Mouse (Mus musculus): ENCODE measurements around the gene 1110004F10Rik. TPM values are rescaled to one million over a fixed set of nuclear protein-coding genes. Genes with fewer than 3 reads are reported as not detected.

The 1110004F10Rik gene
- polyA plus RNA-seq, 1 experiment from 2014 or later, result 434 TPM

- H3K27ac ChIP-seq (ENCODE audit: low read depth, low read length), result no peak overlapping the region
- H3K4me3 ChIP-seq (ENCODE audit: low read depth, low read length), result no peak overlapping the region
- no peaks in the 10 kb centered on the region for H3K27me3 ChIP-seq (replicated peaks; ENCODE audit: control insufficient read depth, insufficient read depth, low read length)
- DNase-seq (ENCODE audit: low spot score) (no peak), ATAC-seq (no peak)
- no peaks in the 10 kb centered on the region for H3K36me3 ChIP-seq (ENCODE audit: control insufficient read depth, insufficient read depth, low read length)
- 89% methylated on average over 1 of the region's 1 CpGs for WGBS
- H3K4me1 ChIP-seq (ENCODE audit: control insufficient read depth, insufficient read depth, low read length), result peaks cover 8% of the 10 kb centered on the region; the same call in 1 of the 2 replicates
- H3K9me3 ChIP-seq (replicated peaks; ENCODE audit: control insufficient read depth, low read length), result no peaks in the 10 kb centered on the region
- no peak overlapping the region for H3K4me2 ChIP-seq (ENCODE audit: low read length)
- H3K9ac ChIP-seq (ENCODE audit: low read length), result no peak overlapping the region
Measured at GRCm38 (mm10) chr7:116119306-116119857, 80.2 kb downstream of the 1110004F10Rik start.

DNA sequence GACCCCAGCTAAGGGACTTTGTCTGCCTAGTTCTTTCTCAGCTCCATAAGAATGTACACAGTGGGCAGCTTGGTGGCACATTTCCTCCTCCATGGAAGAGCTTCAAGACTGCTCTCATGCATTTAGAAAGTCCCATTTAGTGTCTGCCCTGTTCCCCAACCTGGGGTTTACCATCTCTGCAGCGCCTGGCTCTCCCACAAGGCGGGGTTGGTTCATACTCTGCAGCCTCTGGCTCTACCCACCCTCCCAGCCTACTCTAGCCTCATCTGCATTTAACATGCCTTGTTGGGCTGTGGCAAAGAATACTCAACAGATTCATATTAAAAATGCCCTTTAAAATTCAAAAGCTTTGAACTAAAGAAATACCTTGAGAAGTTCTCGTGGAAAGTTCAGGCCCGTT is 81.5 kb downstream of the 1110004F10Rik start:
- ATAC-seq (no peak), DNase-seq (ENCODE audit: low spot score) (peak; percentile 10)
- 0 out of 2 replicates have a peak, but pooled peaks cover 2% of the 10 kb centered on the region for H3K36me3 ChIP-seq (ENCODE audit: control insufficient read depth, insufficient read depth, low read length)
- H3K27me3 ChIP-seq (replicated peaks; ENCODE audit: control insufficient read depth, insufficient read depth, low read length), result no peaks in the 10 kb centered on the region
- H3K4me2 ChIP-seq (ENCODE audit: low read length), result no peak overlapping the region
- WGBS, result 48% methylated on average over 4 of the region's 4 CpGs
- no peak overlapping the region for H3K27ac ChIP-seq (ENCODE audit: low read depth, low read length)
- H3K4me1 ChIP-seq (ENCODE audit: control insufficient read depth, insufficient read depth, low read length), result peaks cover 8% of the 10 kb centered on the region; the same call in 1 of the 2 replicates
- no peak overlapping the region for H3K9ac ChIP-seq (ENCODE audit: low read length)
- H3K4me3 ChIP-seq (ENCODE audit: low read depth, low read length), result no peak overlapping the region
- H3K9me3 ChIP-seq (replicated peaks; ENCODE audit: control insufficient read depth, low read length), result no peaks in the 10 kb centered on the region

- Histone ChIP-seq H3K9ac (ENCODE audit: low read length) (peak overlapping the region; percentile 40; the same call in 1 of the 2 replicates), H3K27me3 (replicated peaks; ENCODE audit: control insufficient read depth, insufficient read depth, low read length) (no peaks in the 10 kb centered on the region), H3K9me3 (replicated peaks; ENCODE audit: control insufficient read depth, low read length) (no peaks in the 10 kb centered on the region), H3K4me3 (ENCODE audit: low read depth, low read length) (no peak overlapping the region), H3K27ac (ENCODE audit: low read depth, low read length) (no peak overlapping the region), H3K36me3 (ENCODE audit: control insufficient read depth, insufficient read depth, low read length) (0 out of 2 replicates have a peak, but pooled peaks cover 2% of the 10 kb centered on the region), H3K4me1 (ENCODE audit: control insufficient read depth, insufficient read depth, low read length) (peaks cover 8% of the 10 kb centered on the region; the same call in 1 of the 2 replicates), H3K4me2 (ENCODE audit: low read length) (no peak overlapping the region)
- DNase-seq (ENCODE audit: low spot score), result peak; percentile 18
- 9% methylated on average over 11 of the region's 11 CpGs for WGBS
- ATAC-seq, result no peak
Measured at GRCm38 (mm10) chr7:116121202-116121601, 82.0 kb downstream of the 1110004F10Rik start.

- 0 out of 2 replicates have a peak overlapping the region, but pooled peaks have one; percentile 1 for H3K27ac ChIP-seq (ENCODE audit: low read depth, low read length)
- DNase-seq (ENCODE audit: low spot score), result peak; percentile 69
Measured at GRCm38 (mm10) chr7:116122981-116123596, 83.9 kb downstream of the 1110004F10Rik start.

GRCm38 (mm10) chr7:116123597-116123985 is 84.4 kb downstream of the 1110004F10Rik start:
- H3K27ac ChIP-seq (ENCODE audit: low read depth, low read length), result no peak overlapping the region
- WGBS, result 90% methylated on average over 2 of the region's 2 CpGs
- 0 out of 2 replicates have a peak, but pooled peaks cover 6% of the 10 kb centered on the region for H3K36me3 ChIP-seq (ENCODE audit: control insufficient read depth, insufficient read depth, low read length)
- no peak for DNase-seq (ENCODE audit: low spot score)
- no peak overlapping the region for H3K9ac ChIP-seq (ENCODE audit: low read length)
- H3K27me3 ChIP-seq (replicated peaks; ENCODE audit: control insufficient read depth, insufficient read depth, low read length), result no peaks in the 10 kb centered on the region
- no peak overlapping the region for H3K4me2 ChIP-seq (ENCODE audit: low read length)
- H3K4me3 ChIP-seq (ENCODE audit: low read depth, low read length), result no peak overlapping the region
- H3K9me3 ChIP-seq (replicated peaks; ENCODE audit: control insufficient read depth, low read length), result no peaks in the 10 kb centered on the region
- ATAC-seq, result no peak
- H3K4me1 ChIP-seq (ENCODE audit: control insufficient read depth, insufficient read depth, low read length), result peaks cover 8% of the 10 kb centered on the region; the same call in 1 of the 2 replicates

More at GRCm38 (mm10) chr7:116122981-116123596, 83.9 kb downstream of the 1110004F10Rik start:
- H3K9ac ChIP-seq (ENCODE audit: low read length), result no peak overlapping the region
- peaks cover 8% of the 10 kb centered on the region; the same call in 1 of the 2 replicates for H3K4me1 ChIP-seq (ENCODE audit: control insufficient read depth, insufficient read depth, low read length)
- ATAC-seq, result peak; percentile 71
- H3K9me3 ChIP-seq (replicated peaks; ENCODE audit: control insufficient read depth, low read length), result no peaks in the 10 kb centered on the region
- WGBS, result 34% methylated on average over 13 of the region's 13 CpGs
- H3K27me3 ChIP-seq (replicated peaks; ENCODE audit: control insufficient read depth, insufficient read depth, low read length), result no peaks in the 10 kb centered on the region
- H3K4me2 ChIP-seq (ENCODE audit: low read length), result no peak overlapping the region
- 0 out of 2 replicates have a peak, but pooled peaks cover 2% of the 10 kb centered on the region for H3K36me3 ChIP-seq (ENCODE audit: control insufficient read depth, insufficient read depth, low read length)
- no peak overlapping the region for H3K4me3 ChIP-seq (ENCODE audit: low read depth, low read length)

DNA sequence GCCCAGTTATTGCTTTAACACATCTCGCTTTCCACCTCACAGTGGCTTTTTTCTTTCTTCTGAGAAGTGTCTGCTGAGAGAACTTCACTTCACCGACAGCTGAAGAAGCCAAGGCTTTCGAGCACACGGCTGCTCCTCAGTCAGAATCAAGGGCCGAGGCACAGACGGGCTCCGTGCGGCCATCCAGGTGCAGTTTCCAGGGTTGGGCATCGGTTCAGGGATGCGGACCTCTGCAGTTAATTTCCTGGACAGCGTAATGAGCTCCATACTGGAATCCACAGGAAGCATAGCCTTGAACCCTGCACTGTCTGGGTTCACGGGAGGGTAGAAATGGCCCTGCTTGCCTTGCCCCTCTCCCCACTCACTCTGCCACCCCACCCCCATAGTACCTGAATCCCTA is 84.9 kb downstream of the 1110004F10Rik start:
- H3K36me3 ChIP-seq (ENCODE audit: control insufficient read depth, insufficient read depth, low read length), result 0 out of 2 replicates have a peak, but pooled peaks cover 6% of the 10 kb centered on the region
- no peaks in the 10 kb centered on the region for H3K9me3 ChIP-seq (replicated peaks; ENCODE audit: control insufficient read depth, low read length)
- no peak overlapping the region for H3K27ac ChIP-seq (ENCODE audit: low read depth, low read length)
- H3K4me3 ChIP-seq (ENCODE audit: low read depth, low read length), result no peak overlapping the region
- peaks cover 8% of the 10 kb centered on the region; the same call in 1 of the 2 replicates for H3K4me1 ChIP-seq (ENCODE audit: control insufficient read depth, insufficient read depth, low read length)
- no peaks in the 10 kb centered on the region for H3K27me3 ChIP-seq (replicated peaks; ENCODE audit: control insufficient read depth, insufficient read depth, low read length)
- ATAC-seq (no peak), DNase-seq (ENCODE audit: low spot score) (no peak)
- WGBS, result 91% methylated on average over 12 of the region's 12 CpGs
- H3K4me2 ChIP-seq (ENCODE audit: low read length), result no peak overlapping the region
- no peak overlapping the region for H3K9ac ChIP-seq (ENCODE audit: low read length)

DNA sequence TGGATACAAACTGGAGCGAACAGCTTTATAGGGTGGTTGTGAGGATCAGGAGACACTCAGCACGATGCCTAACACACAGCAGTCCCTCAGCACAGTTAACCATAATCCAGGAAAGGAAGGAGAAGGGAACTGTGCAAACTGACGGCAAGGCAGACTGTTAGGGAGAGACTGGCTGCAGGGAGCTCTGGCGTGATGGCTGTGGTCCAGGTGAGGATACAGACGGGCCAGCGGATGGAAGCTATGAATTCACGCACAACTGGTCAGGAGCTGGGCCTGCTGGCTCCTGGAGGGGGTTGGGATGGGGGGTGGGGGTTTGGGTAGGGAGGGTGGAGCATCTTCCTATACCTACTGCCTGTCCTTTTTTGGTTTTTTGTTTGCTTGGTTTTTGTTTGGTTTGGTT is 86.5 kb downstream of the 1110004F10Rik start:
- Histone ChIP-seq H3K9me3 (replicated peaks; ENCODE audit: control insufficient read depth, low read length) (no peaks in the 10 kb centered on the region), H3K4me1 (ENCODE audit: control insufficient read depth, insufficient read depth, low read length) (peaks cover 8% of the 10 kb centered on the region; the same call in 1 of the 2 replicates), H3K27me3 (replicated peaks; ENCODE audit: control insufficient read depth, insufficient read depth, low read length) (no peaks in the 10 kb centered on the region), H3K27ac (ENCODE audit: low read depth, low read length) (no peak overlapping the region), H3K36me3 (ENCODE audit: control insufficient read depth, insufficient read depth, low read length) (0 out of 2 replicates have a peak, but pooled peaks cover 6% of the 10 kb centered on the region), H3K9ac (ENCODE audit: low read length) (no peak overlapping the region), H3K4me3 (ENCODE audit: low read depth, low read length) (no peak overlapping the region), H3K4me2 (ENCODE audit: low read length) (no peak overlapping the region)
- WGBS, result 69% methylated on average over 7 of the region's 7 CpGs
- DNase-seq (ENCODE audit: low spot score) (no peak), ATAC-seq (no peak)

DNA sequence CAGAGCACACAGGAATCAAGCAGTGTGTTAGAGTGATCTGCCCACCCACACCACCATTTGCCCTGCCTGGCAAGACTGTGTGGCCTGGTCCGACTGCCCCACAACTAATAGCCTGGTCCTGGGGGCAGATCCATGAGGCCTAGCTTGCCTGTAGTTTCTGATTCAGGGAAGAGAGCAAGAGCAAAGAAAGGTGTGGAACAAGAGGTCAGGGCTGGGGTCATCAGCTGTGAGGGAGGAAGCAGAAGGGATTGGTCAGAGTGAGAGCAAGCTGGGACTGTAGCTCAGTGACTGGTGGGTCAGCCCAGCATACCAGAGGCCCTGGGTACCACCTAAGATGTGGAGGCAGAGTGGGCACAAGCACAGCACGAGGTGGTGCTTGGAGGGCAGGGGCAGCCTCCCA is 87.9 kb downstream of the 1110004F10Rik start:
- Histone ChIP-seq H3K9ac (ENCODE audit: low read length) (no peak overlapping the region), H3K4me2 (ENCODE audit: low read length) (no peak overlapping the region), H3K27ac (ENCODE audit: low read depth, low read length) (no peak overlapping the region), H3K27me3 (replicated peaks; ENCODE audit: control insufficient read depth, insufficient read depth, low read length) (no peaks in the 10 kb centered on the region), H3K4me1 (ENCODE audit: control insufficient read depth, insufficient read depth, low read length) (peaks cover 7% of the 10 kb centered on the region; the same call in 1 of the 2 replicates), H3K4me3 (ENCODE audit: low read depth, low read length) (no peak overlapping the region), H3K36me3 (ENCODE audit: control insufficient read depth, insufficient read depth, low read length) (0 out of 2 replicates have a peak, but pooled peaks cover 6% of the 10 kb centered on the region), H3K9me3 (replicated peaks; ENCODE audit: control insufficient read depth, low read length) (no peaks in the 10 kb centered on the region)
- ATAC-seq (no peak), DNase-seq (ENCODE audit: low spot score) (no peak)
- WGBS, result 91% methylated on average over 2 of the region's 2 CpGs

DNA sequence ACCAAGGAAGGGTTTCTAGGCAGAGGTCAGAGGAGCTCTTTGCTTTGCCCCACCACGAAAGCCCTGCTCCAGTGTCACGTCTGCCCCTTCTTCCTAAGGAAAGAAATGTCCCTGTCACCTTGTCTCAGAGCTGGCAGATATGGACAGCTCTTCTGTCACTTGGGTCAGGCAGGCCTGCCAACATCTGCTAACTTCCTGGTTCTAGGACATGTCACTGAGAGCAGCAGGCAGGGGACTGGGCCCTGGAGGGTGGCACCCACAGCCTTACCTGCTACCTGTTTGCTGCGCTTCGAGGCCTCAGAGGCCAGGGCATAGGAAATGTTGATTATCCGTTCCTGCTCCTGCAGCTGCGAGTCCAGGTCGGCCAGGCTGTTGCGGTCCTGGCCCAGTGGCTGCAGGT is 89.1 kb downstream of the 1110004F10Rik start:
- H3K4me2 ChIP-seq (ENCODE audit: low read length), result no peak overlapping the region
- no peak overlapping the region for H3K4me3 ChIP-seq (ENCODE audit: low read depth, low read length)
- no peaks in the 10 kb centered on the region for H3K27me3 ChIP-seq (replicated peaks; ENCODE audit: control insufficient read depth, insufficient read depth, low read length)
- 0 out of 2 replicates have a peak, but pooled peaks cover 6% of the 10 kb centered on the region for H3K36me3 ChIP-seq (ENCODE audit: control insufficient read depth, insufficient read depth, low read length)
- H3K27ac ChIP-seq (ENCODE audit: low read depth, low read length), result no peak overlapping the region
- 90% methylated on average over 8 of the region's 8 CpGs for WGBS
- ATAC-seq, result no peak
- H3K4me1 ChIP-seq (ENCODE audit: control insufficient read depth, insufficient read depth, low read length), result peaks cover 5% of the 10 kb centered on the region; the same call in 1 of the 2 replicates
- no peak overlapping the region for H3K9ac ChIP-seq (ENCODE audit: low read length)
- no peak for DNase-seq (ENCODE audit: low spot score)
- no peaks in the 10 kb centered on the region for H3K9me3 ChIP-seq (replicated peaks; ENCODE audit: control insufficient read depth, low read length)
